Mouse (Mus musculus): ENCODE results near the gene Gstp1. TPM values are rescaled to one million over a fixed set of nuclear protein-coding genes. Genes with fewer than 3 reads are reported as not detected.

Gstp1 gene
- polyA plus RNA-seq, 1 experiment from 2014 or later: 484 TPM

DNA sequence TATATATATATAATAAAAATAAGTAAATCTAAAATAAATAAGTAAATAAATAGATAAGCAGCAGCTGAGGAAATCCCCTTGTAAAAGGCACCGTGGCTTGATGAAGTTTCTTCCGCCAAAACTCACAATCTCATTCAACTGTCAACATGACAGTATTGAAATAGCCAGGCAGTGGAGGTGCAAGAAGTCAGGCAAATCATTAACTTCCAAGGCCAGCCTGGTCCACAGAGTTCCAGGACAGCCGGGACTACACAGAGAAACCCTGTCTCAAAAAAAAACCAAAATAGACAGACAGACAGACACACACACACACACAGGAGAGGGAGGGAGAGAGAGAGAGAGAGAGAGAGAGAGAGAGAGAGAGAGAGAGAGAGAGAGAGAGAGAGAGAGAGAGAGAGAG, 4.5 kb downstream of the Gstp1 start:
- Histone ChIP-seq H3K4me2 (ENCODE audit: low read depth, low read length) (no peak overlapping the region), H3K27me3 (ENCODE audit: control insufficient read depth, insufficient read depth, low read length) (no peaks in the 10 kb centered on the region), H3K9ac (replicated peaks; ENCODE audit: low read depth, low read length) (no peak overlapping the region), H3K36me3 (ENCODE audit: control insufficient read depth, insufficient read depth, low read length) (no peaks in the 10 kb centered on the region), H3K4me3 (ENCODE audit: low read depth, low read length) (no peak overlapping the region), H3K27ac (ENCODE audit: low read depth, low read length) (no peak overlapping the region), H3K9me3 (ENCODE audit: control insufficient read depth, low read length) (no peaks in the 10 kb centered on the region), H3K4me1 (ENCODE audit: control insufficient read depth, insufficient read depth, low read length) (no peaks in the 10 kb centered on the region; the same call in 1 of the 2 replicates)
- 81% methylated on average over 3 of the region's 3 CpGs for WGBS
- no peak for ATAC-seq (ENCODE audit: low read depth)

- H3K9me3 ChIP-seq (ENCODE audit: control insufficient read depth, low read length): no peaks in the 10 kb centered on the region
- H3K4me2 ChIP-seq (ENCODE audit: low read depth, low read length): no peak overlapping the region
- no peak overlapping the region for H3K4me3 ChIP-seq (ENCODE audit: low read depth, low read length)
- no peak for ATAC-seq (ENCODE audit: low read depth)
- H3K4me1 ChIP-seq (ENCODE audit: control insufficient read depth, insufficient read depth, low read length): no peaks in the 10 kb centered on the region
- no peaks in the 10 kb centered on the region for H3K27me3 ChIP-seq (ENCODE audit: control insufficient read depth, insufficient read depth, low read length)
- WGBS: 81% methylated on average over 7 of the region's 7 CpGs
- no peak overlapping the region for H3K27ac ChIP-seq (ENCODE audit: low read depth, low read length)
- H3K9ac ChIP-seq (replicated peaks; ENCODE audit: low read depth, low read length): no peak overlapping the region
- no peaks in the 10 kb centered on the region for H3K36me3 ChIP-seq (ENCODE audit: control insufficient read depth, insufficient read depth, low read length)
Observed at GRCm38 (mm10) chr19:4032668-4033067, 5.1 kb downstream of the Gstp1 start.

GRCm38 (mm10) chr19:4027576-4027975, 10.2 kb downstream of the Gstp1 start:
- Histone ChIP-seq H3K27ac (ENCODE audit: low read depth, low read length) (no peak overlapping the region), H3K9me3 (ENCODE audit: control insufficient read depth, low read length) (no peaks in the 10 kb centered on the region), H3K9ac (replicated peaks; ENCODE audit: low read depth, low read length) (no peak overlapping the region), H3K27me3 (ENCODE audit: control insufficient read depth, insufficient read depth, low read length) (no peaks in the 10 kb centered on the region), H3K36me3 (ENCODE audit: control insufficient read depth, insufficient read depth, low read length) (no peaks in the 10 kb centered on the region), H3K4me1 (ENCODE audit: control insufficient read depth, insufficient read depth, low read length) (no peaks in the 10 kb centered on the region), H3K4me2 (ENCODE audit: low read depth, low read length) (no peak overlapping the region), H3K4me3 (ENCODE audit: low read depth, low read length) (no peak overlapping the region)
- no peak for ATAC-seq (ENCODE audit: low read depth)

- Histone ChIP-seq H3K27me3 (ENCODE audit: control insufficient read depth, insufficient read depth, low read length) (no peaks in the 10 kb centered on the region), H3K4me3 (ENCODE audit: low read depth, low read length) (no peak overlapping the region), H3K9me3 (ENCODE audit: control insufficient read depth, low read length) (no peaks in the 10 kb centered on the region), H3K36me3 (ENCODE audit: control insufficient read depth, insufficient read depth, low read length) (no peaks in the 10 kb centered on the region), H3K4me1 (ENCODE audit: control insufficient read depth, insufficient read depth, low read length) (no peaks in the 10 kb centered on the region), H3K9ac (replicated peaks; ENCODE audit: low read depth, low read length) (no peak overlapping the region), H3K27ac (ENCODE audit: low read depth, low read length) (no peak overlapping the region), H3K4me2 (ENCODE audit: low read depth, low read length) (no peak overlapping the region)
- ATAC-seq (ENCODE audit: low read depth): no peak
- 80% methylated on average over 7 of the region's 7 CpGs for WGBS
Observed at GRCm38 (mm10) chr19:4023185-4023584, 14.6 kb downstream of the Gstp1 start.

DNA sequence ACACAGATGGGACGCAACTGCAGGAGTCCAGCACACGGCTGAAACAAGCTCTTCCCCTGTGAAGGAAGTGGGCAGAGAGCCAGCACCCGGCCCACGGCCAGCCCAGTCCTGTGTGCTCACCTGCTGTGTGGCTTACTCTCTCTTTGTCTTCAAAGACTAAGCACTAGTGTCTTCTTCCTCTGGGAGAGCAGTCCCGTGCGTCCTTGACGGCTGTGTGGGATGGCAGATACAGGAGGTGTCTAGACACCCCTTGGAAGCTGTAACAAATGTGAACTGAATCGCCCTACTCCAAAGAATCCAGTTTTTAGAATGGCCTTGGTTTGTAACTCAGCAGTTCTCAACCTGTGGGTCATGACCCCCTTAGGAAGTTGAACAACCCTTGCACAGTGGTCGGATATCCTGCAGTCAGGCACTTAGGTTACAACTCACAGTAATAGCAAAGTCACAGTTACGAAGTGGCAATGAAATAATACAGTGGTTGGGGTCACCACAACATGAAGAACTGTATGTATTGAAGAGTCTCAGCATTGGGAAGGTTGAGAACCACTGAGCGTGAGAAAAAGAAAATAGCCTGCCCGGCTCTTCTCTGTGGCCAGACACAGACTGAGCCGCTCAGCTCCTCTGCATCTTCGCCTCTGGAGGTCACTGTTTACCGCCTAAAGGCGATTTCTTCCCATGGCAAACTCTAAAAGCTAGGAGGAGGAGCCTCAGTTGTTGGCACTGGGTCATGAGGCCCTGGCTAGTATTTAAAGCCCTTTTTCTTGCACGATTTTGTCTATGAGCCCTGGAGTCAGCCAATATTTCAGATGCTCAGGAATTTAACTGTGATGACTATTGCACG, 18.8 kb downstream of the Gstp1 start:
- no peaks in the 10 kb centered on the region for H3K27me3 ChIP-seq (ENCODE audit: control insufficient read depth, insufficient read depth, low read length)
- H3K4me1 ChIP-seq (ENCODE audit: control insufficient read depth, insufficient read depth, low read length): no peaks in the 10 kb centered on the region
- H3K36me3 ChIP-seq (ENCODE audit: control insufficient read depth, insufficient read depth, low read length): no peaks in the 10 kb centered on the region
- WGBS: 27% methylated on average over 18 of the region's 18 CpGs
- H3K27ac ChIP-seq (ENCODE audit: low read depth, low read length): no peak overlapping the region
- no peaks in the 10 kb centered on the region for H3K9me3 ChIP-seq (ENCODE audit: control insufficient read depth, low read length)
- no peak overlapping the region for H3K9ac ChIP-seq (replicated peaks; ENCODE audit: low read depth, low read length)
- no peak overlapping the region for H3K4me3 ChIP-seq (ENCODE audit: low read depth, low read length)
- peak; percentile 81; the same call in 1 of the 2 replicates for ATAC-seq (ENCODE audit: low read depth)
- no peak overlapping the region for H3K4me2 ChIP-seq (ENCODE audit: low read depth, low read length)

GRCm38 (mm10) chr19:4017921-4018587, 19.7 kb downstream of the Gstp1 start:
- Histone ChIP-seq H3K36me3 (ENCODE audit: control insufficient read depth, insufficient read depth, low read length) (no peaks in the 10 kb centered on the region), H3K4me2 (ENCODE audit: low read depth, low read length) (no peak overlapping the region), H3K27ac (ENCODE audit: low read depth, low read length) (no peak overlapping the region), H3K9ac (replicated peaks; ENCODE audit: low read depth, low read length) (no peak overlapping the region), H3K4me1 (ENCODE audit: control insufficient read depth, insufficient read depth, low read length) (no peaks in the 10 kb centered on the region), H3K9me3 (ENCODE audit: control insufficient read depth, low read length) (no peaks in the 10 kb centered on the region), H3K4me3 (ENCODE audit: low read depth, low read length) (no peak overlapping the region), H3K27me3 (ENCODE audit: control insufficient read depth, insufficient read depth, low read length) (no peaks in the 10 kb centered on the region)
- WGBS: 73% methylated on average over 10 of the region's 10 CpGs
- no peak for ATAC-seq (ENCODE audit: low read depth)

DNA sequence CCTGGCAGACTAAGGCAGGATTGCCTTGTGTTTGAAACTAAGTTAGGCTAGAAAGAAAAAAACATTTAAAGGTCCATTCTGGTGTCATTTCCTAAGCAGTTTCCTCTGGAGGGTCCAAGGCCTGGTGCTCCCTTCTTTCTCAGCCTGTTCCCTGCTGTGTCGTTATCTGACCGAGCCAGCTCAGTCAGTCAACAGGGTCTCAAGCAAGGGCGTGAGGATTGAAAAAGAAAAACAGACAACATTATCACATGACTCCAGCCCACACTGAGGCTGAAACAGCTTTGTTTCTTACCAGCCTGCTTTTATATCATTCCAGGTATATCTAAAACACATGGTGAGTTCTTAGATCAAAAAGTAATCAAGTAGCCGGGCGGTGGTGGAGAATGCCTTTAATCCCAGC, 22.1 kb downstream of the Gstp1 start:
- no peak overlapping the region for H3K27ac ChIP-seq (ENCODE audit: low read depth, low read length)
- H3K4me3 ChIP-seq (ENCODE audit: low read depth, low read length): no peak overlapping the region
- no peaks in the 10 kb centered on the region for H3K9me3 ChIP-seq (ENCODE audit: control insufficient read depth, low read length)
- no peaks in the 10 kb centered on the region for H3K36me3 ChIP-seq (ENCODE audit: control insufficient read depth, insufficient read depth, low read length)
- 70% methylated on average over 5 of the region's 5 CpGs for WGBS
- H3K9ac ChIP-seq (replicated peaks; ENCODE audit: low read depth, low read length): no peak overlapping the region
- H3K4me2 ChIP-seq (ENCODE audit: low read depth, low read length): no peak overlapping the region
- peaks cover 11% of the 10 kb centered on the region for H3K4me1 ChIP-seq (ENCODE audit: control insufficient read depth, insufficient read depth, low read length)
- no peak for ATAC-seq (ENCODE audit: low read depth)
- no peaks in the 10 kb centered on the region for H3K27me3 ChIP-seq (ENCODE audit: control insufficient read depth, insufficient read depth, low read length)

DNA sequence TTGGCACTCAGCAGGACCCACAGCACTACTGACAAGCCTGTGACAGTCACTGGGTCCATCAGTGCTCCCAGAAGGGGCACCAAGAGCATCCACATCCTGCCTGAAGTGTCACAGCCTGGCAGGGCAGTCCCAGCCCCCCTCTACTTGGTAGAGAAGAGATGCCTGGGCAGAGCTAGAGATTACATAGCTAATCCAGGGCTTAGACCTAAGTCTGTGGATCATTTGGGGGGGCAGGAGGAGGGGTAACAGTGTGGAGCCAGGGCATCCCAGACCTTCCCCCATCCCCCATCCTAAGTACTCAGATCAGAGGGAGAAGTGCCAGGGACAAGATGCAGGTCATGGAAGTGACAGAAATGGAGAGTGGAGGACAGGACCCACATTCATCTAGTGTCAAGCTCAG, 23.0 kb downstream of the Gstp1 start:
- Histone ChIP-seq H3K4me2 (ENCODE audit: low read depth, low read length) (no peak overlapping the region), H3K9me3 (ENCODE audit: control insufficient read depth, low read length) (no peaks in the 10 kb centered on the region), H3K4me1 (ENCODE audit: control insufficient read depth, insufficient read depth, low read length) (peaks cover 11% of the 10 kb centered on the region), H3K36me3 (ENCODE audit: control insufficient read depth, insufficient read depth, low read length) (peaks cover 6% of the 10 kb centered on the region; the same call in 1 of the 2 replicates), H3K27me3 (ENCODE audit: control insufficient read depth, insufficient read depth, low read length) (no peaks in the 10 kb centered on the region), H3K27ac (ENCODE audit: low read depth, low read length) (no peak overlapping the region), H3K9ac (replicated peaks; ENCODE audit: low read depth, low read length) (no peak overlapping the region), H3K4me3 (ENCODE audit: low read depth, low read length) (no peak overlapping the region)
- ATAC-seq (ENCODE audit: low read depth): no peak

DNA sequence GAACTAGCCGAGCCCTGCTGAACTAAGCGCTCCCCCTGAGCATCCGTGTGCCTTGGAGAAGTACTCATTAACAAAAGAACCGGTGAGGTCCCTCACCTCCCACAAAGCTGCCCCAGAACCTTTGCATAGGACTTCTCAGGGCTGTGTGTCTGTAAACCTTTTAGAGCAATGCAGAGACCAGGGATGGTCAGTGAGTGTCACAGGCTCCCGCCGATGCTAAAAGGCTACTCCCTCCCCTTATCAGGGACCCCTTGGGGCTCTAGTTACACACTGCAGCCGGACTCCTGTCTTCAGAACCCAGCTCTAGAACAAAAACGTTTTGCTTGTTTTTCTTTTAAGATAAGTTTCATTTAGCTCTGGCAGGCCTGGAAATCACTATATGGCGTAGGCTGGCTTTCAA, 24.7 kb downstream of the Gstp1 start:
- Histone ChIP-seq H3K27me3 (ENCODE audit: control insufficient read depth, insufficient read depth, low read length) (no peaks in the 10 kb centered on the region), H3K27ac (ENCODE audit: low read depth, low read length) (no peak overlapping the region), H3K9ac (replicated peaks; ENCODE audit: low read depth, low read length) (0 out of 2 replicates have a peak overlapping the region, but pooled peaks have one; percentile 1), H3K9me3 (ENCODE audit: control insufficient read depth, low read length) (no peaks in the 10 kb centered on the region), H3K36me3 (ENCODE audit: control insufficient read depth, insufficient read depth, low read length) (peaks cover 19% of the 10 kb centered on the region; the same call in 1 of the 2 replicates), H3K4me3 (ENCODE audit: low read depth, low read length) (peak overlapping the region; percentile 69), H3K4me1 (ENCODE audit: control insufficient read depth, insufficient read depth, low read length) (peaks cover 11% of the 10 kb centered on the region), H3K4me2 (ENCODE audit: low read depth, low read length) (peak overlapping the region; percentile 34; the same call in 1 of the 2 replicates)
- no peak; the same call in 1 of the 2 replicates for ATAC-seq (ENCODE audit: low read depth)
- WGBS: 24% methylated on average over 9 of the region's 9 CpGs
